Mouse (Mus musculus): ENCODE measurements at regions not wholly inside any gene's neighbourhood (a gene's known extent, or its start where the extent isn't known, plus 50 kb on each side); places are given as distances from the start of the nearest gene placed in this dataset.

DNA sequence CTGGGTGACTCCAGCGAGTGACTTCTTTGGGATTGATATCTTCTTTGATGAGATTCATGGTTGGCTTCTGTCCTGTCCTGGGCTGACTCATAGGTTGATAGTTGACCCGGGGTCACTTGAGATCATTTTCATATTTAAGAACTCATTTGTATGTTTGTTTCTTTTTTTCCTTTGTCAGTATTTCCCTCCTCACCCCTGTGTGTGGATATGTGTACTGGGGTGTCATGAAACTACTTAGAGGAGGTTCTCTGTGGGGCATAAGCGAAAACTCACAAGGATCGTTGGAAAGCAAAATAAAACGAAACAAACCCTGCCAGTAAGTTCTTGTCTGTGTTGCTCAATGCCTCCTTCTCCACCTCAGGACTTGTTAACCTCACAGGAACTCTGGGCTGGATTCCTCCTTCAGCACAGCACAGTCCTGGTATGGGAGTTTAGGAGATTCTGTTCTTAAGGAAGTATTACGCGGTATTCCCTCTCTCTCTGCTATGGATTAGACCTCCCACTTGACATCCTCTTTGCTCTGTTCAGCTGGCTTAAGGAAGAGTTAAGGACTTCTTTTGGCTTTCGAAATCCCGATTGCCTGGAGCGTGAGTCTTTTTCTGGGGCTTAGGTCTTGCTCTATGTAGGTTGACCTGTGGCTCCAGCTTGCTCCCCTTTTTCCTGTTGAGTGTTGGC lies 1243.2 kb upstream of the A1bg start:
- Histone ChIP-seq H3K9ac (ENCODE audit: low read depth, low read length) (no peak overlapping the region), H3K36me3 (ENCODE audit: control insufficient read depth, insufficient read depth) (no peaks in the 10 kb centered on the region), H3K27me3 (ENCODE audit: control insufficient read depth, insufficient read depth, low read depth, low read length) (no peaks in the 10 kb centered on the region), H3K9me3 (replicated peaks; ENCODE audit: control insufficient read depth, low read length) (no peaks in the 10 kb centered on the region), H3K4me3 (ENCODE audit: low read depth, low read length) (no peak overlapping the region), H3K4me1 (ENCODE audit: control insufficient read depth, low read depth, low read length) (peaks cover 23% of the 10 kb centered on the region), H3K27ac (ENCODE audit: low read length) (no peak overlapping the region), H3K4me2 (ENCODE audit: low read depth, low read length) (no peak overlapping the region)
- WGBS (ENCODE audit: insufficient replicate concordance), result 84% methylated on average over 10 of the region's 10 CpGs
- ATAC-seq (ENCODE audit: low read depth), result no peak

GRCm38 (mm10) chr15:62164766-62165410 lies 1242.1 kb upstream of the A1bg start:
- H3K36me3 ChIP-seq (ENCODE audit: control insufficient read depth, insufficient read depth), result no peaks in the 10 kb centered on the region
- whole genome bisulfite sequencing (ENCODE audit: insufficient replicate concordance), result 82% methylated on average over 9 of the region's 9 CpGs
- no peak overlapping the region; the same call in 1 of the 2 replicates for H3K27ac ChIP-seq (ENCODE audit: low read length)

GRCm38 (mm10) chr15:62163203-62163602 lies 1240.4 kb upstream of the A1bg start:
- Histone ChIP-seq H3K36me3 (ENCODE audit: control insufficient read depth, insufficient read depth) (no peaks in the 10 kb centered on the region), H3K27me3 (ENCODE audit: control insufficient read depth, insufficient read depth, low read depth, low read length) (no peaks in the 10 kb centered on the region), H3K4me1 (ENCODE audit: control insufficient read depth, low read depth, low read length) (peaks cover 47% of the 10 kb centered on the region), H3K9ac (ENCODE audit: low read depth, low read length) (no peak overlapping the region), H3K9me3 (replicated peaks; ENCODE audit: control insufficient read depth, low read length) (no peaks in the 10 kb centered on the region), H3K4me2 (ENCODE audit: low read depth, low read length) (no peak overlapping the region), H3K4me3 (ENCODE audit: low read depth, low read length) (no peak overlapping the region), H3K27ac (ENCODE audit: low read length) (peak overlapping the region; percentile 20; the same call in 1 of the 2 replicates)
- 32% methylated on average over 5 of the region's 5 CpGs for WGBS (ENCODE audit: insufficient replicate concordance)
- peak; percentile 49 for ATAC-seq (ENCODE audit: low read depth)

More at GRCm38 (mm10) chr15:62164766-62165410, 1242.1 kb upstream of the A1bg start:
- H3K9me3 ChIP-seq (replicated peaks; ENCODE audit: control insufficient read depth, low read length), result no peaks in the 10 kb centered on the region
- no peak for ATAC-seq (ENCODE audit: low read depth)
- H3K9ac ChIP-seq (ENCODE audit: low read depth, low read length), result no peak overlapping the region
- H3K4me1 ChIP-seq (ENCODE audit: control insufficient read depth, low read depth, low read length), result peaks cover 31% of the 10 kb centered on the region
- no peak overlapping the region for H3K4me2 ChIP-seq (ENCODE audit: low read depth, low read length)
- H3K4me3 ChIP-seq (ENCODE audit: low read depth, low read length), result no peak overlapping the region
- H3K27me3 ChIP-seq (ENCODE audit: control insufficient read depth, insufficient read depth, low read depth, low read length), result no peaks in the 10 kb centered on the region

DNA sequence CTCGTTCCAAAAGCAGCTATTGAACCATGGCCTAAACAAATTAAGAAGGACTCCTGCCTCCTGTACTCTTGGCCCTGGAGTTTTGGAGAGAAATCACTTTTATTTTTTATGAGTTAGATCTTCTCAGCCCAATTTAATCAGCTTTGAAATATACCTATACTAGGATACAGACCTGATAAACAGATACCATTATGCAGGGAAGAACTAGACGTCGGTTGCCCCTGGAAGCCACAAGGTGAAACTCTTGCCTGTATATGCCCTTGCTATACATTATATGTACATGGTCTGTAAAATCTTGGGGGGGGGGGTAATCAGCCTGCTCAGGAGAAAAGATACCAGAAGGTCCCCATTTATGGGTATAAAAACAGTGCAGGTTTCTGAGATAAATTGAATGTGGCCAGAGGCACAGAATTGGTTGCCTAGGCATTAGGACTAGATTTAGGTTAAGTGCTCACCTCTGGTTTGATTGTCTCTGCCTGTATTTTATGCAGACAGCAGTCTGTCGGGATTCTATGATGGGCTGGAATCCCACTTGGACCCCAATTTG lies 1239.9 kb upstream of the A1bg start:
- H3K4me1 ChIP-seq (ENCODE audit: control insufficient read depth, low read depth, low read length), result peaks cover 52% of the 10 kb centered on the region
- H3K27me3 ChIP-seq (ENCODE audit: control insufficient read depth, insufficient read depth, low read depth, low read length), result no peaks in the 10 kb centered on the region
- no peak overlapping the region for H3K9ac ChIP-seq (ENCODE audit: low read depth, low read length)
- no peak for ATAC-seq (ENCODE audit: low read depth)
- no peaks in the 10 kb centered on the region for H3K9me3 ChIP-seq (replicated peaks; ENCODE audit: control insufficient read depth, low read length)
- 41% methylated on average over 4 of the region's 4 CpGs for WGBS (ENCODE audit: insufficient replicate concordance)
- no peaks in the 10 kb centered on the region for H3K36me3 ChIP-seq (ENCODE audit: control insufficient read depth, insufficient read depth)
- H3K4me2 ChIP-seq (ENCODE audit: low read depth, low read length), result no peak overlapping the region
- peak overlapping the region; percentile 20; the same call in 1 of the 2 replicates for H3K27ac ChIP-seq (ENCODE audit: low read length)
- no peak overlapping the region for H3K4me3 ChIP-seq (ENCODE audit: low read depth, low read length)

DNA sequence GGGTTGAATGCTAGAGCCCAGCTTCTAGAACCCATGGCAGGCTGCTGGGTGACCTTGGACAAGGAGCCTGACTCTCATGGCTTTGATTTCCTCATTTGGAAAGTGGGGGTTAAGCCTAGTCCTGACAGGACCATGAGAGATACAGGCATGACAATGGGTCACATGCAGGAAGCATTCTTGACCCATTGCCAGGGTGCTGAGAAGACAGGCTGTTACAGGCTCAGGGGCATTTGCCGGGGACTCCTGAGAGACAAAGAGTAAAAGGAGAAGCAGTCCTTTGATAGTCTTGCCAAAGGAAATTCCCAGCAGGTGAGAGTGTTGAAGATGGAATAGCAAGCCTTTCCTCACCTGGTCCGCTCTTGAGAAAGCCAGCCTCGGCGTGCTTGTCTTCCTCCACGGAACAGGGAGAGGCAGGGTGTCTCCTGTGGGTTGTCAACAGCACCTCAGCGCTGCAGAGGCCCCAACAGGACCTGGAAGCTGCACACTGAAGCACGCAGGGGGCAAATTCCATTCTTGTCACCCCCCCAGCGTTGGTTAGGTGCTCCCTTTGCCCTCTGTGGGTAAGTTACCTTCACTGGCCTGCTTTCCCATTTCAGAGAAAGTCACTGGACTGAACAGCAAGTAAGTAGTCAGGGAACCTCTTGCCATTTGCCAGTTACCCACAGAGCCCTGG lies 1239.3 kb upstream of the A1bg start:
- H3K27me3 ChIP-seq (ENCODE audit: control insufficient read depth, insufficient read depth, low read depth, low read length), result no peaks in the 10 kb centered on the region
- no peak for ATAC-seq (ENCODE audit: low read depth)
- 62% methylated on average over 8 of the region's 8 CpGs for WGBS (ENCODE audit: insufficient replicate concordance)
- no peak overlapping the region for H3K4me3 ChIP-seq (ENCODE audit: low read depth, low read length)
- H3K9me3 ChIP-seq (replicated peaks; ENCODE audit: control insufficient read depth, low read length), result no peaks in the 10 kb centered on the region
- no peak overlapping the region for H3K4me2 ChIP-seq (ENCODE audit: low read depth, low read length)
- H3K27ac ChIP-seq (ENCODE audit: low read length), result peak overlapping the region; percentile 16; the same call in 1 of the 2 replicates
- H3K4me1 ChIP-seq (ENCODE audit: control insufficient read depth, low read depth, low read length), result peaks cover 58% of the 10 kb centered on the region
- H3K9ac ChIP-seq (ENCODE audit: low read depth, low read length), result no peak overlapping the region
- no peaks in the 10 kb centered on the region for H3K36me3 ChIP-seq (ENCODE audit: control insufficient read depth, insufficient read depth)

DNA sequence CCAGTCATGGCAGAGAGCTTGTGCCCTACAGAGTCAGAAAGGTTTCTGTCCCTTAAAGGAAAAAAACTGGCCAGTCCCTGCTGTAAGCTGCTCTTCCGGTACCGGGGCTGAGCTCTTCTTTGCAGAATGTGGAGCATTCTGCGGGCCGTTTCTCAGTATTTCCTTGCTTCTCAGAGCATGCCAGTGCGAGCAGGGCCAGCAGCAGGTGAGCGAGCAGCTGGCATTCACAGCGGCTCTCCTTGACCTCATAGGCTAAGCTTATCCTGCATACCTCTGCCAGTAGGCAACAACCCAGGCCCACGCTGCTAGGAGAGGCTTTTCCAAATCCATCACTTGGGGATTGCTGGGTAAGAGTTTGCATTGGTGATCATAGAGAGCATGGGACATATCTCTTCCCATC lies 1238.2 kb upstream of the A1bg start:
- Histone ChIP-seq H3K4me1 (ENCODE audit: control insufficient read depth, low read depth, low read length) (peaks cover 63% of the 10 kb centered on the region), H3K27me3 (ENCODE audit: control insufficient read depth, insufficient read depth, low read depth, low read length) (no peaks in the 10 kb centered on the region), H3K9me3 (replicated peaks; ENCODE audit: control insufficient read depth, low read length) (no peaks in the 10 kb centered on the region), H3K27ac (ENCODE audit: low read length) (no peak overlapping the region), H3K4me2 (ENCODE audit: low read depth, low read length) (no peak overlapping the region), H3K36me3 (ENCODE audit: control insufficient read depth, insufficient read depth) (no peaks in the 10 kb centered on the region), H3K4me3 (ENCODE audit: low read depth, low read length) (no peak overlapping the region), H3K9ac (ENCODE audit: low read depth, low read length) (no peak overlapping the region)
- ATAC-seq (ENCODE audit: low read depth), result no peak
- WGBS (ENCODE audit: insufficient replicate concordance), result 89% methylated on average over 8 of the region's 8 CpGs

- H3K4me1 ChIP-seq (ENCODE audit: control insufficient read depth, low read depth, low read length), result peaks cover 68% of the 10 kb centered on the region
- H3K27me3 ChIP-seq (ENCODE audit: control insufficient read depth, insufficient read depth, low read depth, low read length), result no peaks in the 10 kb centered on the region
- peak overlapping the region; percentile 11; the same call in 1 of the 2 replicates for H3K9ac ChIP-seq (ENCODE audit: low read depth, low read length)
- no peaks in the 10 kb centered on the region for H3K9me3 ChIP-seq (replicated peaks; ENCODE audit: control insufficient read depth, low read length)
- H3K36me3 ChIP-seq (ENCODE audit: control insufficient read depth, insufficient read depth), result no peaks in the 10 kb centered on the region
- H3K4me2 ChIP-seq (ENCODE audit: low read depth, low read length), result peak overlapping the region; percentile 60
- 24% methylated on average over 8 of the region's 8 CpGs for WGBS (ENCODE audit: insufficient replicate concordance)
- peak; percentile 94 for ATAC-seq (ENCODE audit: low read depth)
- H3K4me3 ChIP-seq (ENCODE audit: low read depth, low read length), result peak overlapping the region; percentile 26
- peak overlapping the region; percentile 89 for H3K27ac ChIP-seq (ENCODE audit: low read length)
Observed at GRCm38 (mm10) chr15:62158875-62159675, 1236.3 kb upstream of the A1bg start.

GRCm38 (mm10) chr15:62157200-62158033 lies 1234.6 kb upstream of the A1bg start:
- Histone ChIP-seq H3K27ac (ENCODE audit: low read length) (peak overlapping the region; percentile 89), H3K4me1 (ENCODE audit: control insufficient read depth, low read depth, low read length) (peaks cover 64% of the 10 kb centered on the region)

More at GRCm38 (mm10) chr15:62157200-62158033, 1234.6 kb upstream of the A1bg start:
- Histone ChIP-seq H3K9me3 (replicated peaks; ENCODE audit: control insufficient read depth, low read length) (no peaks in the 10 kb centered on the region), H3K27me3 (ENCODE audit: control insufficient read depth, insufficient read depth, low read depth, low read length) (no peaks in the 10 kb centered on the region), H3K4me2 (ENCODE audit: low read depth, low read length) (peak overlapping the region; percentile 60), H3K4me3 (ENCODE audit: low read depth, low read length) (no peak overlapping the region), H3K9ac (ENCODE audit: low read depth, low read length) (no peak overlapping the region), H3K36me3 (ENCODE audit: control insufficient read depth, insufficient read depth) (no peaks in the 10 kb centered on the region)
- 83% methylated on average over 7 of the region's 7 CpGs for WGBS (ENCODE audit: insufficient replicate concordance)
- no peak for ATAC-seq (ENCODE audit: low read depth)
